Mouse (Mus musculus) heart, postnatal 25 days (tissue): Measurements from ENCODE around the gene Gm45213. TPM values are rescaled to one million over a fixed set of nuclear protein-coding genes. Genes with fewer than 3 reads are reported as not detected.
"Not testable (repeated sequence)": the region's sequence is repeated elsewhere in the genome, so short reads cannot be mapped to it uniquely, and the experiment has no call there.

Source experiments
- DNase-seq: peaks from one replicate; pipeline ENCODE4 v3.0.0; 2022; ENCODE audit warnings: low spot score
- intact Hi-C: fragments of 180-260 bp; cut with DNase I; formaldehyde crosslinking; loops from one replicate; pipeline ENCODE4 v1.15.1; 2025
- total RNA-seq, 2 experiments: library from RNA; stranded (reverse); gene quantifications; 2 replicates each; pipeline ENCODE4 v1.2.3; 2021

Gene Gm45213
- total RNA-seq, 2 experiments from 2014 or later: not detected

- DNase-seq: no peak
- intact Hi-C loops: no loop called here
These were observed 4.6 kb downstream of the Gm45213 start for GRCm38 (mm10) chr7:66047975-66048374.

DNA sequence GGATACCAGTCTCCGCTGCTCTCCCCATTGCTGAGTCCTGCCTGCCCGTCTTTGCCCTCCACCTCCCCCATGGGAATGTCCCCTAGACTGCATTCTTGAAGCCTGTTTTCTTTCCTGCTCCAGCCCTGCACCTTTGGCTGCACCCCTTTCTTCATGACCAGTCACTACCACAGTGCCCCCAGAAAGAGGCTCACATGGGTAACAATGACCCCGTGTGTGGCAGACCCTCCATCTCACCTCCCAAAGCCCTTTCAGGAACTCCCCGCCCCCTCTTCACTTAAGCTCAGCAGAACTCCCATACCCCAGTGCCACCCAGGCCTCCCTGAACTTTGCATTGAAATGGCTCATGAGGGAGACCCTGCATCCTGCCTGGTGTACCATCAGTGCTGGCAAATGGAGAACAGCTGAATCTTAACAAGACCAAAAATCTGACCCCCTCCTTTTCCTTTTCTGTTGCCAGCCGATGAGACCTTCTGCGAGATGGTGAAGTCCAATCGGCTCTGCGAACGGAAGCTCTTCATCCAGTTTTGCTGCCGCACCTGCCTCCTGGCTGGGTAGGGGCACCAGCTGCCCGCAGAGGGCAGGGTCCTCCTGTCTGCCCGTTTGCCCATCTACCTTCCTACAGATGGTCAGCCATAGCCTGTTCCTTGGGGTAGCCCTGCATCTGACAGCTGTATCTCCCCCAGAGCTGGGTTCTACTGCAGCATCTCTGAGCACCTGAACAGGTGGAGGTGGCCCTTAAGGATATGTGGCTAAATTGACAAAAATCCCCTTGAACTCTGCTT lies 5.2 kb downstream of the Gm45213 start:
- intact Hi-C loops: no loop called here
- no peak for DNase-seq

GRCm38 (mm10) chr7:66053946-66054483 lies 10.6 kb downstream of the Gm45213 start:
- no peak for DNase-seq
- intact Hi-C loops: loop anchor here (5.0 kb wide), 1 partner anchor 192 kb away; the partner anchor contains the start of gene Pcsk6

DNA sequence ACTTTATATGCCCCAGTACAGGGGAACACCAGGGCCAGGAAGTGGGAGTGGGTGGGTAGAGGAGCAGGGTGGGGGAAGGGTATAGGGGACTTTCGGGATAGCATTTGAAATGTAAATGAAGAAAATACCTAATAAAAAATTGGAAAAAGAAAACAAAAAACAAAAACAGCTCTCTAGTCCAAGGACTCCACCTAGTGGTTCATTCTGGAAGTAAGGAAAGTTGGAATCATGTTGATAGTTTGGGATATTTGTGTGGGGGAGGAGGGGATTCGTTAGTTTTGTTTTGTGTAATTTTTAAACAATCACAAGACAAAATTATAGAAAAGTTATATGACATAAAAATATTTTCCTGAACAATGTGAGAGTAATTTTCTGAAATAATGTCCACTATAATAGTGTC lies 12.0 kb downstream of the Gm45213 start:
- not testable (repeated sequence) for DNase-seq
- intact Hi-C loops: loop anchor here (1.0 to 5.0 kb wide), 2 partner anchors 118 to 349 kb away; no protein-coding TSS in a partner anchor

- DNase-seq: no peak
- intact Hi-C loops: loop anchor here (5.0 kb wide), 1 partner anchor 121 kb away; no protein-coding TSS in a partner anchor
These were observed 15.3 kb downstream of the Gm45213 start, which contains the start of gene Snrpa1 for GRCm38 (mm10) chr7:66058703-66059102. Gene Snrpa1, plus strand, starts transcription at chr7:66059003.

GRCm38 (mm10) chr7:66060066-66060956 lies 16.9 kb downstream of the Gm45213 start:
- intact Hi-C loops: loop anchor here (2.0 kb wide), 1 partner anchor 16 kb away; no protein-coding TSS in a partner anchor
- DNase-seq: peak; percentile 75

GRCm38 (mm10) chr7:66061057-66061456 lies 17.7 kb downstream of the Gm45213 start:
- DNase-seq: no peak
- intact Hi-C loops: loop anchor here (2.0 kb wide), 1 partner anchor 16 kb away; no protein-coding TSS in a partner anchor

DNA sequence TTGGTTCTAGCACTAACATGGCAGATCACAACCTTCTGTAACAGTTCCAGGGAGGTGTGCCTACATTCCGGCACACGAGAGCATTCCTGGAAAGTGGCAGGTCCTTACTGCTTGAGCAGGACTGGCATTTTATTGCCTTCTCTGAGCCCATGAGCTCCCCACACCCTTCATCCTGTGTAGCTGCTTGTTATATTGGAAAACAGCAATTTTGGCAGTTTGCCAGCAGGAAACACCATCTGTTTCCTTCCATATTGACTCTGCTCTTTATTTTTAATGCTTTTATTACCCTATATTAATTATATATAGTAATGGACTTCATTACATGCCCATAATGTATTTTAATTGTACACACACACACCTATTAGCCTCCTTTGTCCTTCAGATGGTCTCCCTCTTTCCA lies 33.0 kb downstream of the Gm45213 start:
- intact Hi-C loops: loop anchor here (2.0 kb wide), 1 partner anchor 16 kb away; no protein-coding TSS in a partner anchor
- DNase-seq: no peak

DNA sequence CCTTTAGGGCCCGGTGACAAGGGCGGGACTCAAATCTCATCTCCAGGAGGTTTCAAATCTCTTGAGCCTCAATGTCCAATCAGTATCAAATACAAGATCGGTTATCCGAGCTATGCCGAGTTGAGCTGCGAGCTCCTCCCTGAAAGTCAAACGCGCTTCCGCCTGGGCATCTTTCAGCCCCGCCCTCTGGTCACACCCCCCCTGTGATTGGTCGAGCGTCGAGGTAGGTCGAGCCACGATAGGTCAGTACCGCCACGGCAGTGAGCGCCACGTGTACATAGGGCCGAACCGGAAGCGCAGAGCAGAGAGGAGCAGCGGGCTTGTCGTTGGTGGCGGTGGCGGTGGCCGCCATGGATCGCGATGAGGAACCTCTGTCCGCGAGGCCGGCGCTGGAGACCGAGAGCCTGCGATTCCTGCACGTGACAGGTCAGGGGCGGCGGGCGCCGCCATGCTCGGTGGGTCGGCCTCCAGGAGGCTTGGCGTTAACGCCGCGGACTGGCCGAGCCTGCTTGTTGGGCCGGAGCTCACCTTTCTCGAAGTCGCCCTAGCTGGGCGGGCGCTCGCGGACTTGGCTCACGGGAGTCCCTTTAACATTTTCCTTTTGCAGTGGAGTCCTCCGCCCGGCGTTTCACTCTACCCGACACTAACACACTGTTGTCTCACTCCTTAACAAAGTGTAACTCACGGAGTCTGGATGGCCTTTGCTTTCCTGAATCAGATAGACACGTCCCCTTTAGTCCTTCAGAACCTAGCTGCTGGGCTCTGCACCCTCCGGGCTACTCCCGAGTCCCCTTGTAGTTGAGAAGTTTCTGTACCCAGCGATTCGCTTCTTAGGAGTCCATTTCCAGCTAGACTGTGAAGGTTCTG lies 36.2 kb downstream of the Gm45213 start, which contains the start of gene Selenos:
Gene Selenos (plus strand): TSS at position 286 of the 867 bp plus-strand sequence.
- intact Hi-C loops: loop anchor here (10.0 kb wide), 1 partner anchor 605 kb away; the partner anchor contains the start of genes Asb7 and Lins1
- peak; percentile 91 for DNase-seq

DNA sequence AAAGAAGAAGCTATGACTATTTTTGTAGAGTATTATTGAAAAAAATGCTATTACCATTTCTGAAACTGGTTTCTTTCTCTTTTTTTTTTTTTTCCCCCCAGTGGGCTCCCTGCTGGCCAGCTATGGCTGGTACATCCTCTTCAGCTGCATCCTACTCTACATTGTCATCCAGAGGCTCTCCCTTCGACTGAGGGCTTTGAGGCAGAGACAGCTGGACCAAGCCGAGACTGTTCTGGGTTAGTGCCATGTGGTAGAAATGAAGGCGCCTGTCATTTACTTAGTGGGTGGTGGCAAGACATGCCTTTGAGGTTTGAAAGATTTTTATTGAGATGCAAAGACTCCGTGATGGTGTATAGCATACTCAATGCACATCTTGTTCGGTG lies 36.8 kb downstream of the Gm45213 start:
- no peak for DNase-seq
- intact Hi-C loops: loop anchor here (10.0 kb wide), 1 partner anchor 605 kb away; the partner anchor contains the start of genes Asb7 and Lins1

- intact Hi-C loops: loop anchor here (10.0 kb wide), 1 partner anchor 601 kb away; the partner anchor contains the start of genes Asb7 and Lins1
- no peak for DNase-seq
These were observed 40.4 kb downstream of the Gm45213 start for GRCm38 (mm10) chr7:66083757-66084156.

DNA sequence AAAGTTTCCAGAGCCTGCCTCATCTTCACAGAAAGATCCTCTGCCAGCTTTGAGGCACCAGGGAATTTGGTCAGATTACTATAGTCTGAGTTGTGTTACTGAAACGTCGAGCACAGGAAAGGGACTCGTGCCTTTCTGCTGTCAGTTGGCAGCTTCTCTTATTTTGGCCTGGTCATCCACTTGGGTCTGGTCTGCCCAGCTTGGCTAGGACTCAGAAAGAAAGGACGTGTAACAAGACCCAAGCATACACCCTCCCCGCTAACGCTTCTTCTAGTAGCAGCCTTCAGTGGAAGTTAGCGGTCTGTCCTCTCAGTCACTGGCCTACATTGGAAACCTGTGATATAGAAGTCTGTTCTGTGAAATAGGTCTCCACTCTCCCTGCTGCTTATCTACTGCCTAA lies 41.1 kb downstream of the Gm45213 start:
- DNase-seq: no peak
- intact Hi-C loops: loop anchor here (10.0 kb wide), 1 partner anchor 600 kb away; the partner anchor contains the start of genes Asb7 and Lins1

- DNase-seq: no peak
- intact Hi-C loops: loop anchor here (10.0 kb wide), 1 partner anchor 597 kb away; the partner anchor contains the start of genes Asb7 and Lins1
These were observed 44.2 kb downstream of the Gm45213 start for GRCm38 (mm10) chr7:66087652-66088051.

DNA sequence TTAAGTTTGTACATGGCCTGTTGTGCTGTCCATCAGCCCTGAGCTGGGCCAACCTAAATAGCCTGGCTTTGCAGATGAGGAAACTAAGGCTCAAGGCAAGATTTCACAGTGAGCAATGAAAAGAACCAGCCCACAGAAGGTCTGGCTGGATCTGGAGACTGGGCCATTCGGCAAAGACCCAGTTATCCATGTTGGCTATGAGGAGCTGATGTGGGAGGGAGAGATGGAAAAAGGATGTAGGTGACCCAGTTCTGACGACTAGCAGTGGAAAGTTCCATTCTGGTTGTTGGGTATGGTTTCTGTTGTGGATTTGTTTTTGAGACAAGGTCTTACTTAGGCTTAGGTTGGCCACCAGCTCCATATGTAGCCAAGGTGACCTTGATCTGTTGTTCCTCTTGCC lies 44.7 kb downstream of the Gm45213 start:
- intact Hi-C loops: loop anchor here (10.0 kb wide), 1 partner anchor 597 kb away; the partner anchor contains the start of genes Asb7 and Lins1
- DNase-seq: no peak

- intact Hi-C loops: no loop called here
- DNase-seq: no peak
These were observed 47.3 kb downstream of the Gm45213 start for GRCm38 (mm10) chr7:66090676-66091190.

DNA sequence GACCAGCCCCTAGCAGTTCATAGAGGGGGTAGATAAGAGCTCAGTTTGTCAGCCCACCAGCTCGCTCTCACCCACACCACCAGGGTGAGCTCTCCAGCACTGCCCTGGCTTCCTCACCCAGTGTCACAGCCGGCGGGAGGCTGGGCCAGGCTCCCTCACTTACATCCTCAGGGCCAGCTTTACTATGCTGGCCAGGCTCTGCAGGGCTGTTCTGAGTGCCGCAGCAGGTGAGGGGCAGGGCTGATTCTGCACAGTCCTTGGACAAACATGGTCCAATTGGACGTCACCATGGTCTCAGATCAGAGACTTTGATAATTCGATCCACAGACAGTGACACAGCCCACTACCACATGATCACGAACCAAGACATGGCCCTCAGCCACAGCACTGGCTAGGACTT lies 48.2 kb downstream of the Gm45213 start:
- DNase-seq: no peak
- intact Hi-C loops: no loop called here

GRCm38 (mm10) chr7:66092656-66093055 lies 49.3 kb downstream of the Gm45213 start:
- no peak for DNase-seq
- intact Hi-C loops: no loop called here

DNA sequence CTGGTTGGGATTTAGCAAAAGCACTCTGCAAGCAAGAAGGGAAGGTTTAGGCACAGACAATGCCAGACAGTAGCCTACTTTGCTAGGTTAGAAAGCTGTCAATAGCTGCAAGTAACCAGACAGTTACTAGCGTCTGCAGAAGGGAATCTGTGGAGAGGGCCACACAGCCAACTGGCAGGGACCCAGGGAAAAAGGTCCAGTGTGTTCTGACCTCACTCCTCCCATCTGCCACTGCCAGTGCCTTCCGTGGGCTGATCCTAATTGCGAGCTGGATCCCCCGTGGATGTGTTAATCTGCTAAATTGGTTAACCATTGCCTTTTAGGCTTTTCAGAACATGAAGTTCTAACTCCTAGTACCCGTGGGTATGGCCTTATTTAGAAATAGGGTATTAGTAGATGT lies 50.7 kb downstream of the Gm45213 start:
- intact Hi-C loops: no loop called here

More for the DNA sequence above, 50.7 kb downstream of the Gm45213 start:
- no peak for DNase-seq
